Mouse (Mus musculus): ENCODE data around the gene Sidt1.

Gene Sidt1

GRCm38 (mm10) chr16:44243323-44243722 is 89.7 kb downstream of the Sidt1 start:
- no peak for DNase-seq

- peak; percentile 65 to 69 for DNase-seq
Observed at GRCm38 (mm10) chr16:44242633-44243032, 90.4 kb downstream of the Sidt1 start.

- DNase-seq = no peak
Observed at GRCm38 (mm10) chr16:44240406-44240805, 92.6 kb downstream of the Sidt1 start.

GRCm38 (mm10) chr16:44238835-44239263 is 94.1 kb downstream of the Sidt1 start:
- DNase-seq = no peak

- DNase-seq = no peak
Observed at GRCm38 (mm10) chr16:44237836-44238235, 95.2 kb downstream of the Sidt1 start.

GRCm38 (mm10) chr16:44233019-44233418 is 100.0 kb downstream of the Sidt1 start:
- no peak for DNase-seq

GRCm38 (mm10) chr16:44226706-44227291 is 106.2 kb downstream of the Sidt1 start:
- DNase-seq = no peak

GRCm38 (mm10) chr16:44221463-44221862 is 111.5 kb downstream of the Sidt1 start:
- DNase-seq = no peak

GRCm38 (mm10) chr16:44216417-44216816 is 116.6 kb downstream of the Sidt1 start:
- no peak for DNase-seq

GRCm38 (mm10) chr16:44215513-44215912 is 117.5 kb downstream of the Sidt1 start:
- no peak for DNase-seq

- no peak for DNase-seq
Observed at GRCm38 (mm10) chr16:44212703-44213102, 120.3 kb downstream of the Sidt1 start.

GRCm38 (mm10) chr16:44211054-44211414 is 122.0 kb downstream of the Sidt1 start:
- no peak for DNase-seq

- no peak for DNase-seq
Observed at GRCm38 (mm10) chr16:44210156-44211053, 122.6 kb downstream of the Sidt1 start.

GRCm38 (mm10) chr16:44205973-44206372 is 127.0 kb downstream of the Sidt1 start:
- no peak for DNase-seq

- DNase-seq = peak; percentile 40 to 54
Observed at GRCm38 (mm10) chr16:44204331-44204730, 128.7 kb downstream of the Sidt1 start.

- DNase-seq = no peak
Observed at GRCm38 (mm10) chr16:44200146-44200545, 132.8 kb downstream of the Sidt1 start.

GRCm38 (mm10) chr16:44199066-44199703 is 133.8 kb downstream of the Sidt1 start:
- peak; percentile 20 to 27 for DNase-seq

GRCm38 (mm10) chr16:44190968-44191367 is 142.0 kb downstream of the Sidt1 start:
- no peak for DNase-seq
